Mouse (Mus musculus) MEL (cell line): ENCODE data around the gene Fgf12. TPM values are rescaled to one million over a fixed set of nuclear protein-coding genes. Genes with fewer than 3 reads are reported as not detected.

ENCODE experiments used
- DNase-seq: peaks from one replicate; pipeline ENCODE4 v3.0.0; 2011; ENCODE audit warnings: low read depth, low spot score
- H3K27ac ChIP-seq: 2 replicates; pipeline ENCODE4 v1.5.1; 2012; ENCODE audit warnings: low read depth, mild to moderate bottlenecking, control low read depth, low read length, moderate library complexity; ENCODE audit not compliant: control insufficient read depth
- H3K27me3 ChIP-seq, 2 experiments: fragments of 150-350 bp in 1 of 2; sonication (generic) in 1 of 2; 2 replicates each; pipeline ENCODE4 v1.6.1; 2012; ENCODE audit warnings: low read length in 2 of 2, mild to moderate bottlenecking in 2 of 2, improper control_type of control experiment in 1 of 2, moderate library complexity in 1 of 2; ENCODE audit not compliant: insufficient read depth in 2 of 2, control insufficient read depth in 1 of 2
- H3K36me3 ChIP-seq, 2 experiments: 2 replicates each; pipeline ENCODE4 v1.6.1; 2012 to 2014; ENCODE audit warnings: low read length in 2 of 2, improper control_type of control experiment in 1 of 2, inconsistent platforms in 1 of 2, mild to moderate bottlenecking in 1 of 2; ENCODE audit not compliant: insufficient read depth in 2 of 2, control insufficient read depth in 1 of 2
- H3K4me1 ChIP-seq, 2 experiments: fragments of 150-350 bp in 1 of 2; sonication (generic) in 1 of 2; 2 replicates each; pipeline ENCODE4 v1.6.1; 2012; ENCODE audit warnings: low read length in 2 of 2, improper control_type of control experiment in 1 of 2, mild to moderate bottlenecking in 1 of 2; ENCODE audit not compliant: insufficient read depth in 2 of 2, control insufficient read depth in 1 of 2
- H3K4me3 ChIP-seq, 2 experiments: fragments of 150-350 bp in 1 of 2; sonication (generic) in 1 of 2; 2 replicates each; pipeline ENCODE4 v1.5.1; 2012; ENCODE audit warnings: low read depth in 2 of 2, low read length in 2 of 2, mild to moderate bottlenecking in 2 of 2, moderate library complexity in 2 of 2, control low read depth in 1 of 2, improper control_type of control experiment in 1 of 2; ENCODE audit not compliant: control insufficient read depth in 1 of 2, insufficient read depth in 1 of 2
- H3K79me2 ChIP-seq: 2 replicates; pipeline ENCODE4 v1.6.1; 2012; ENCODE audit warnings: mild to moderate bottlenecking, low read length, moderate library complexity; ENCODE audit not compliant: control insufficient read depth, poor library complexity, insufficient read depth
- H3K9ac ChIP-seq: 2 replicates; pipeline ENCODE4 v1.6.1; 2012; ENCODE audit warnings: low read depth, mild to moderate bottlenecking, control low read depth, low read length, moderate library complexity; ENCODE audit not compliant: control insufficient read depth, poor library complexity, severe bottlenecking
- H3K9me3 ChIP-seq: fragments of 150-350 bp; sonication (generic); replicated peaks from 2 replicates; pipeline ENCODE4 v1.6.1; 2012; ENCODE audit warnings: mild to moderate bottlenecking, low read length, improper control_type of control experiment, moderate library complexity; ENCODE audit not compliant: insufficient read depth
- CHD1 ChIP-seq: IDR thresholded peaks from 2 replicates; pipeline ENCODE4 v1.6.1; 2012; ENCODE audit warnings: low read depth, mild to moderate bottlenecking, inconsistent platforms, low read length, improper control_type of control experiment
- CTCF ChIP-seq, 3 experiments: IDR thresholded peaks in 2 of 3; conservative IDR thresholded peaks in 1 of 3; 2 replicates each; pipeline ENCODE4 v1.5.1; 2011 to 2012; ENCODE audit warnings: low read length in 3 of 3, low read depth in 2 of 3, mild to moderate bottlenecking in 2 of 3, improper control_type of control experiment in 1 of 3, inconsistent platforms in 1 of 3, mixed read lengths in 1 of 3, moderate library complexity in 1 of 3; ENCODE audit not compliant: control insufficient read depth in 1 of 3, insufficient read depth in 1 of 3, poor library complexity in 1 of 3, severe bottlenecking in 1 of 3
- ELF1 ChIP-seq: IDR thresholded peaks from 2 replicates; pipeline ENCODE4 v1.6.1; 2014; ENCODE audit warnings: low read depth, mild to moderate bottlenecking, inconsistent platforms, low read length, improper control_type of control experiment, moderate library complexity
- EP300 ChIP-seq, 2 experiments: IDR thresholded peaks; 2 replicates each; pipeline ENCODE4 v1.6.1; 2011; ENCODE audit warnings: improper control_type of control experiment in 2 of 2, low read length in 2 of 2, low read depth in 1 of 2, mild to moderate bottlenecking in 1 of 2
- GABPA ChIP-seq: IDR thresholded peaks from 2 replicates; pipeline ENCODE4 v1.6.1; 2012; ENCODE audit warnings: low read depth, mild to moderate bottlenecking, inconsistent platforms, low read length, improper control_type of control experiment, moderate library complexity
- GATA1 ChIP-seq: IDR thresholded peaks from 2 replicates; pipeline ENCODE4 v1.6.1; 2011; ENCODE audit warnings: low read depth, low read length, improper control_type of control experiment
- HCFC1 ChIP-seq: IDR thresholded peaks from 2 replicates; pipeline ENCODE4 v1.6.1; 2012; ENCODE audit warnings: low read depth, mild to moderate bottlenecking, inconsistent platforms, low read length, improper control_type of control experiment, moderate library complexity
- MEF2A ChIP-seq: IDR thresholded peaks from 2 replicates; pipeline ENCODE4 v1.6.1; 2014; ENCODE audit warnings: low read depth, mild to moderate bottlenecking, inconsistent platforms, low read length, improper control_type of control experiment; ENCODE audit not compliant: poor library complexity, insufficient replicate concordance, severe bottlenecking; ENCODE audit errors: extremely low read depth
- MYC ChIP-seq: IDR thresholded peaks from 2 replicates; pipeline ENCODE4 v1.6.1; 2011; ENCODE audit warnings: low read depth, mild to moderate bottlenecking, low read length, improper control_type of control experiment, moderate library complexity
- NRF1 ChIP-seq: IDR thresholded peaks from 2 replicates; pipeline ENCODE4 v1.6.1; 2014; ENCODE audit warnings: low read depth, mild to moderate bottlenecking, inconsistent platforms, low read length, improper control_type of control experiment, moderate library complexity; ENCODE audit not compliant: poor library complexity, insufficient read depth, severe bottlenecking
- RAD21 ChIP-seq: IDR thresholded peaks from 2 replicates; pipeline ENCODE4 v1.6.1; 2011; ENCODE audit warnings: mild to moderate bottlenecking, low read depth, low read length, improper control_type of control experiment
- RCOR1 ChIP-seq: IDR thresholded peaks from 2 replicates; pipeline ENCODE4 v1.6.1; 2012; ENCODE audit warnings: low read depth, mild to moderate bottlenecking, inconsistent platforms, low read length, improper control_type of control experiment
- SMC3 ChIP-seq: IDR thresholded peaks from 2 replicates; pipeline ENCODE4 v1.6.1; 2011; ENCODE audit warnings: low read depth, low read length, improper control_type of control experiment
- TCF12 ChIP-seq: IDR thresholded peaks from 2 replicates; pipeline ENCODE4 v1.6.1; 2014; ENCODE audit warnings: low read depth, mild to moderate bottlenecking, inconsistent platforms, low read length, improper control_type of control experiment, moderate library complexity
- UBTF ChIP-seq: IDR thresholded peaks from 2 replicates; pipeline ENCODE4 v1.6.1; 2012; ENCODE audit warnings: low read depth, mild to moderate bottlenecking, inconsistent platforms, low read length, improper control_type of control experiment, moderate library complexity, borderline replicate concordance; ENCODE audit not compliant: insufficient read depth
- ZMIZ1 ChIP-seq: IDR thresholded peaks from 2 replicates; pipeline ENCODE4 v1.6.1; 2012; ENCODE audit warnings: low read depth, mild to moderate bottlenecking, inconsistent platforms, low read length, improper control_type of control experiment, moderate library complexity
- ZNF384 ChIP-seq: IDR thresholded peaks from 2 replicates; pipeline ENCODE4 v1.6.1; 2012; ENCODE audit warnings: low read depth, mild to moderate bottlenecking, inconsistent platforms, low read length, improper control_type of control experiment
- polyA plus RNA-seq, 2 experiments: library from polyadenylated mRNA; stranded (reverse) in 1 of 2; unstranded in 1 of 2; fragments of >175 nt in 1 of 2; fragments of >200 nt in 1 of 2; gene quantifications; 2 replicates each; pipeline versions ENCODE4 v1.2.1 to v1.2.4; 2012; ENCODE audit warnings: low replicate concordance in 2 of 2, low read depth in 1 of 2; ENCODE audit not compliant: insufficient read length in 2 of 2, insufficient read depth in 1 of 2, missing spikeins in 1 of 2
- total RNA-seq: library from RNA; depleted of rRNA; stranded (reverse); fragments of 300-350 nt; gene quantifications from 2 replicates; pipeline ENCODE4 v1.2.3, GENCODE M21; 2012

Fgf12 gene
- total and polyA plus RNA-seq, 3 experiments, result not detected

DNA sequence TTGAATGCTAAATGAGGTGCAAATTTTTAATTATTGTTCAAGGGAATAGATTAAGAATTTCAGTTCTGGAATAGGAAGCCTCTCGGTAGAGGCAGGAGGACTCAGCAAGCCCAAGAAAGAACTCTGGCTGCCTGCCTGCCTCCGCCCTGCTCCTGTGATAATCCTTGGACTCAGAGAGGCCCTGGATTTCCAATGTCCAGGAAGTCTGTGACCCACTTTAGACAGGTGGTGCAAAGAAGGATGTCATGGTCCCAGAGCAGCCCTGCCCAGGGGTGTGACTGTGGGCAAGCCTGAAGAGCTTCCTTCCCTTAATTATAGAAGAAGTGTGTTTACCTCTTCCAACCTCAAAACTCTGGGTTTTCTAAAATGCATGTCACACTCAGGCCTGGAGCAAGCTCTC lies 273.8 kb downstream of the Fgf12 start:
- no peak for TF ChIP-seq HCFC1
- TF ChIP-seq MYC, result no peak
- TF ChIP-seq CHD1, result no peak
- no peak for TF ChIP-seq CTCF (IDR thresholded peaks at IDR 0.05 in 2 of 3, conservative IDR thresholded peaks at IDR 0.05 in 1 of 3; ENCODE audit: control insufficient read depth in 1 of 3, insufficient read depth in 1 of 3, low read depth in 2 of 3, low read length in 3 of 3, poor library complexity in 1 of 3, severe bottlenecking in 1 of 3)

DNA sequence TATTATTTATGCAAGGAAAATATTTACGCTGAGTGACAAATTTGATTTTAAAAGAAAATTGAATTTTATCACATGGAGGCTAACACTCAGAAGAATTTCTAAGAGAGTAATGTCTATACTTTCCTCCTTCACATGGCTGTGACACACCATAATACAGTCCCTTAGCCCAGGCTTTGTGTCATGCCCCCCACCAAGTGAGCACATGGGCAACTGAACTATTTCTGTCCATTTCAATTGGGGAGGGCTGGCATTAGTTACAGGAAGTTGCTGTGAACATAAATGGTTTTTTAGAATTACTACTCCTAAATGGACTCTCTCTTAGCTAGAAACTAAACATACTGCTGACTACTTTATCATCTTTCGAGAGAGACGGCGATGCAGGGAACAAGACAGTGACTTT lies 276.2 kb downstream of the Fgf12 start:
- H3K4me1 ChIP-seq, result no peaks in the 10 kb centered on the region
- no peak overlapping the region for H3K4me3 ChIP-seq
- DNase-seq, result no peak
- H3K9ac ChIP-seq, result no peak overlapping the region
- H3K9me3 ChIP-seq, result no peaks in the 10 kb centered on the region
- no peak for TF ChIP-seq RCOR1
- no peaks in the 10 kb centered on the region for H3K79me2 ChIP-seq
- no peak overlapping the region for H3K27ac ChIP-seq
- no peaks in the 10 kb centered on the region for H3K36me3 ChIP-seq
- H3K27me3 ChIP-seq, result no peaks in the 10 kb centered on the region

More for the DNA sequence above, 273.8 kb downstream of the Fgf12 start:
- Histone ChIP-seq H3K79me2 (no peaks in the 10 kb centered on the region), H3K27ac (no peak overlapping the region), H3K4me1 (no peaks in the 10 kb centered on the region), H3K36me3 (no peaks in the 10 kb centered on the region), H3K27me3 (no peaks in the 10 kb centered on the region), H3K4me3 (no peak overlapping the region), H3K9me3 (no peaks in the 10 kb centered on the region), H3K9ac (no peak overlapping the region)
- no peak for DNase-seq

DNA sequence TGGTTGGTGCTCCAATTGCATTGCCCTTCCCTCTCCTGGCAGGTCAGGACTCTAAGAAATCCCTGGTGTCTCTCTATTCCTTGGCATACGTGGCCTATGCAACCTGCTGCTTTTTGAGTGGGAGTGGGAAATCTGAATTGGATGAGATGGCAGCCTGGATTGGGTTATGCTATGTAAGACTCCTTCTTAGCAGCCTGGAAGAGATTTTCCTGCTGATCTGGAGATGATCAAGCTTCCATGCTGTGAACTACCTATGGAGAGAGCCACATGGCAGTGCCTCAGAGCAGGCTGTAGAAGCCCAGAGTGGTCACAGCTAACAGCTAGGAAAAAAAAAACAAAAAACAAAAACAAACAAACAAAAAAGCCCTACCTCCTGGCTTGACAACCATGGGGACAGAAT lies 277.3 kb downstream of the Fgf12 start:
- TF ChIP-seq NRF1, result no peak
- no peak for TF ChIP-seq TCF12
- TF ChIP-seq MEF2A, result no peak
- no peak for TF ChIP-seq GATA1
- TF ChIP-seq RAD21, result no peak
- no peak for TF ChIP-seq EP300 (IDR thresholded peaks at IDR 0.05; ENCODE audit: low read depth in 1 of 2, low read length in 2 of 2)
- no peak for TF ChIP-seq ZMIZ1
- TF ChIP-seq SMC3, result no peak
- TF ChIP-seq ZNF384, result no peak
- TF ChIP-seq UBTF, result no peak
- TF ChIP-seq RCOR1, result no peak
- no peak for TF ChIP-seq ELF1
- TF ChIP-seq GABPA, result no peak
- Histone ChIP-seq H3K27ac (no peak overlapping the region), H3K9me3 (no peaks in the 10 kb centered on the region), H3K4me3 (no peak overlapping the region), H3K27me3 (no peaks in the 10 kb centered on the region), H3K79me2 (no peaks in the 10 kb centered on the region), H3K36me3 (no peaks in the 10 kb centered on the region), H3K9ac (no peak overlapping the region), H3K4me1 (no peaks in the 10 kb centered on the region)
- no peak for DNase-seq
